Mouse (Mus musculus): Measurements from ENCODE around the gene Rbm20. TPM values are rescaled to one million over a fixed set of nuclear protein-coding genes. Genes with fewer than 3 reads are reported as not detected.

Gene Rbm20
- total and polyA plus RNA-seq, 3 experiments, result 0.36 to 2.6 (median 2.3) TPM

- no peak overlapping the region for H3K4me3 ChIP-seq (ENCODE audit: low read depth, low read length)
- no peaks in the 10 kb centered on the region for H3K9me3 ChIP-seq (replicated peaks)
- peaks cover 15% of the 10 kb centered on the region for H3K27me3 ChIP-seq (ENCODE audit: insufficient read depth, low read length)
- no peaks in the 10 kb centered on the region for H3K36me3 ChIP-seq (replicated peaks)
- DNase-seq (ENCODE audit: low spot score) (no peak), ATAC-seq (ENCODE audit: extremely low read depth, insufficient number of reproducible peaks, low FRiP score, poor library complexity, severe bottlenecking) (no peak)
- TF ChIP-seq CTCF (IDR thresholded peaks at IDR 0.05; ENCODE audit: low read depth, low read length) (no peak), GATA2 (IDR thresholded peaks at IDR 0.05; ENCODE audit: borderline replicate concordance, low read depth, low read length) (no peak), GATA1 (IDR thresholded peaks at IDR 0.05; ENCODE audit: borderline replicate concordance, low read length) (no peak), POLR2AphosphoS5 (IDR thresholded peaks at IDR 0.05; ENCODE audit: insufficient replicate concordance, low read depth, low read length) (no peak), TAL1 (conservative IDR thresholded peaks at IDR 0.05; ENCODE audit: low read depth, low read length) (no peak)
- H3K4me1 ChIP-seq (ENCODE audit: insufficient read depth, low read depth, low read length), result no peaks in the 10 kb centered on the region
These were observed 2.9 kb downstream of the Rbm20 start for GRCm38 (mm10) chr19:53679981-53680380.

GRCm38 (mm10) chr19:53682427-53682826 is 5.3 kb downstream of the Rbm20 start:
- ATAC-seq (ENCODE audit: extremely low read depth, insufficient number of reproducible peaks, low FRiP score, poor library complexity, severe bottlenecking), result no peak
- no peak for DNase-seq (ENCODE audit: low spot score)
- H3K4me1 ChIP-seq (ENCODE audit: insufficient read depth, low read depth, low read length), result no peaks in the 10 kb centered on the region

GRCm38 (mm10) chr19:53687592-53687991 is 10.5 kb downstream of the Rbm20 start:
- H3K36me3 ChIP-seq (replicated peaks), result no peaks in the 10 kb centered on the region
- H3K27me3 ChIP-seq (ENCODE audit: insufficient read depth, low read length), result peaks cover 3% of the 10 kb centered on the region; the same call in 1 of the 2 replicates
- DNase-seq (ENCODE audit: low spot score) (no peak), ATAC-seq (ENCODE audit: extremely low read depth, insufficient number of reproducible peaks, low FRiP score, poor library complexity, severe bottlenecking) (no peak)
- no peaks in the 10 kb centered on the region for H3K4me1 ChIP-seq (ENCODE audit: insufficient read depth, low read depth, low read length)
- TF ChIP-seq GATA2 (IDR thresholded peaks at IDR 0.05; ENCODE audit: borderline replicate concordance, low read depth, low read length) (no peak), TAL1 (conservative IDR thresholded peaks at IDR 0.05; ENCODE audit: low read depth, low read length) (no peak), POLR2AphosphoS5 (IDR thresholded peaks at IDR 0.05; ENCODE audit: insufficient replicate concordance, low read depth, low read length) (no peak), CTCF (IDR thresholded peaks at IDR 0.05; ENCODE audit: low read depth, low read length) (no peak), GATA1 (IDR thresholded peaks at IDR 0.05; ENCODE audit: borderline replicate concordance, low read length) (no peak)
- no peak overlapping the region for H3K4me3 ChIP-seq (ENCODE audit: low read depth, low read length)
- 0 out of 2 replicates have a peak, but pooled peaks cover 4% of the 10 kb centered on the region for H3K9me3 ChIP-seq (replicated peaks)

More at GRCm38 (mm10) chr19:53682427-53682826, 5.3 kb downstream of the Rbm20 start:
- TF ChIP-seq POLR2AphosphoS5 (IDR thresholded peaks at IDR 0.05; ENCODE audit: insufficient replicate concordance, low read depth, low read length), result no peak
- no peak for TF ChIP-seq GATA1 (IDR thresholded peaks at IDR 0.05; ENCODE audit: borderline replicate concordance, low read length)
- TF ChIP-seq GATA2 (IDR thresholded peaks at IDR 0.05; ENCODE audit: borderline replicate concordance, low read depth, low read length), result no peak
- TF ChIP-seq CTCF (IDR thresholded peaks at IDR 0.05; ENCODE audit: low read depth, low read length), result no peak
- TF ChIP-seq TAL1 (conservative IDR thresholded peaks at IDR 0.05; ENCODE audit: low read depth, low read length), result no peak
- Histone ChIP-seq H3K4me3 (ENCODE audit: low read depth, low read length) (no peak overlapping the region), H3K36me3 (replicated peaks) (no peaks in the 10 kb centered on the region), H3K27me3 (ENCODE audit: insufficient read depth, low read length) (peaks cover 3% of the 10 kb centered on the region; the same call in 1 of the 2 replicates), H3K9me3 (replicated peaks) (no peaks in the 10 kb centered on the region)

- ATAC-seq (ENCODE audit: extremely low read depth, insufficient number of reproducible peaks, low FRiP score, poor library complexity, severe bottlenecking), result no peak
- H3K36me3 ChIP-seq (replicated peaks), result no peaks in the 10 kb centered on the region
- no peak for TF ChIP-seq GATA1 (IDR thresholded peaks at IDR 0.05; ENCODE audit: borderline replicate concordance, low read length)
- no peak for TF ChIP-seq GATA2 (IDR thresholded peaks at IDR 0.05; ENCODE audit: borderline replicate concordance, low read depth, low read length)
- TF ChIP-seq POLR2AphosphoS5 (IDR thresholded peaks at IDR 0.05; ENCODE audit: insufficient replicate concordance, low read depth, low read length), result no peak
- TF ChIP-seq CTCF (IDR thresholded peaks at IDR 0.05; ENCODE audit: low read depth, low read length), result no peak
- no peak for TF ChIP-seq TAL1 (conservative IDR thresholded peaks at IDR 0.05; ENCODE audit: low read depth, low read length)
- DNase-seq (ENCODE audit: low spot score), result no peak
- H3K9me3 ChIP-seq (replicated peaks), result 0 out of 2 replicates have a peak, but pooled peaks cover 4% of the 10 kb centered on the region
- peaks cover 3% of the 10 kb centered on the region; the same call in 1 of the 2 replicates for H3K27me3 ChIP-seq (ENCODE audit: insufficient read depth, low read length)
- no peak overlapping the region for H3K4me3 ChIP-seq (ENCODE audit: low read depth, low read length)
- no peaks in the 10 kb centered on the region for H3K4me1 ChIP-seq (ENCODE audit: insufficient read depth, low read depth, low read length)
These were observed 13.7 kb downstream of the Rbm20 start for GRCm38 (mm10) chr19:53690816-53691215.

GRCm38 (mm10) chr19:53694020-53694419 is 16.9 kb downstream of the Rbm20 start:
- ATAC-seq (ENCODE audit: extremely low read depth, insufficient number of reproducible peaks, low FRiP score, poor library complexity, severe bottlenecking) (no peak), DNase-seq (ENCODE audit: low spot score) (no peak)
- no peak overlapping the region for H3K4me3 ChIP-seq (ENCODE audit: low read depth, low read length)
- no peaks in the 10 kb centered on the region for H3K9me3 ChIP-seq (replicated peaks)
- H3K36me3 ChIP-seq (replicated peaks), result no peaks in the 10 kb centered on the region
- no peak for TF ChIP-seq CTCF (IDR thresholded peaks at IDR 0.05; ENCODE audit: low read depth, low read length)
- TF ChIP-seq TAL1 (conservative IDR thresholded peaks at IDR 0.05; ENCODE audit: low read depth, low read length), result no peak
- TF ChIP-seq GATA1 (IDR thresholded peaks at IDR 0.05; ENCODE audit: borderline replicate concordance, low read length), result no peak
- no peak for TF ChIP-seq GATA2 (IDR thresholded peaks at IDR 0.05; ENCODE audit: borderline replicate concordance, low read depth, low read length)
- no peak for TF ChIP-seq POLR2AphosphoS5 (IDR thresholded peaks at IDR 0.05; ENCODE audit: insufficient replicate concordance, low read depth, low read length)
- no peaks in the 10 kb centered on the region for H3K4me1 ChIP-seq (ENCODE audit: insufficient read depth, low read depth, low read length)
- H3K27me3 ChIP-seq (ENCODE audit: insufficient read depth, low read length), result peaks cover 6% of the 10 kb centered on the region

GRCm38 (mm10) chr19:53696079-53696478 is 19.0 kb downstream of the Rbm20 start:
- DNase-seq (ENCODE audit: low spot score) (no peak), ATAC-seq (ENCODE audit: extremely low read depth, insufficient number of reproducible peaks, low FRiP score, poor library complexity, severe bottlenecking) (no peak)
- Histone ChIP-seq H3K36me3 (replicated peaks) (no peaks in the 10 kb centered on the region), H3K27me3 (ENCODE audit: insufficient read depth, low read length) (peaks cover 6% of the 10 kb centered on the region; the same call in 1 of the 2 replicates), H3K4me3 (ENCODE audit: low read depth, low read length) (no peak overlapping the region), H3K9me3 (replicated peaks) (no peaks in the 10 kb centered on the region), H3K4me1 (ENCODE audit: insufficient read depth, low read depth, low read length) (no peaks in the 10 kb centered on the region)
- TF ChIP-seq POLR2AphosphoS5 (IDR thresholded peaks at IDR 0.05; ENCODE audit: insufficient replicate concordance, low read depth, low read length) (no peak), TAL1 (conservative IDR thresholded peaks at IDR 0.05; ENCODE audit: low read depth, low read length) (no peak), CTCF (IDR thresholded peaks at IDR 0.05; ENCODE audit: low read depth, low read length) (no peak), GATA2 (IDR thresholded peaks at IDR 0.05; ENCODE audit: borderline replicate concordance, low read depth, low read length) (no peak), GATA1 (IDR thresholded peaks at IDR 0.05; ENCODE audit: borderline replicate concordance, low read length) (no peak)

Measured in G1E (cell line).